Mouse (Mus musculus) heart, embryonic 10.5 days (tissue): ENCODE measurements around the gene Nup98. TPM values are rescaled to one million over a fixed set of nuclear protein-coding genes. Genes with fewer than 3 reads are reported as not detected.
A peak's percentile ranks its signal among the peaks of the same experiment; 100 is the strongest.

Source experiments
- DNase-seq: peaks from one replicate; pipeline ENCODE4 v3.0.0-alpha.2; 2017; ENCODE audit warnings: low spot score
- H3K27ac ChIP-seq: fragments of 300-500 bp; sonication (generic); 2 replicates; pipeline ENCODE4 v1.5.1; 2016; ENCODE audit warnings: mild to moderate bottlenecking
- H3K27me3 ChIP-seq: fragments of 300-500 bp; sonication (generic); 2 replicates; pipeline ENCODE4 v1.6.1; 2016; ENCODE audit warnings: mild to moderate bottlenecking; ENCODE audit not compliant: poor library complexity, insufficient read depth, severe bottlenecking
- H3K36me3 ChIP-seq: fragments of 300-500 bp; sonication (generic); 2 replicates; pipeline ENCODE4 v1.6.1; 2016; ENCODE audit warnings: mild to moderate bottlenecking, moderate library complexity
- H3K4me1 ChIP-seq: fragments of 300-500 bp; sonication (generic); 2 replicates; pipeline ENCODE4 v1.6.1; 2016; ENCODE audit warnings: mild to moderate bottlenecking
- H3K4me3 ChIP-seq: fragments of 300-500 bp; sonication (generic); 2 replicates; pipeline ENCODE4 v1.5.1; 2016; ENCODE audit warnings: mild to moderate bottlenecking, moderate library complexity
- H3K9me3 ChIP-seq: fragments of 300-500 bp; sonication (generic); 2 replicates; pipeline ENCODE4 v1.6.1; 2016; ENCODE audit warnings: mild to moderate bottlenecking, moderate library complexity
- WGBS: fragments of 180-500 bp; shearing (Covaris S2); methylation state at CpG from one replicate; pipeline ENCODE4 v1.1.7; 2016; 5-methylcytosine and 5-hydroxymethylcytosine counted together
- polyA plus RNA-seq: library from polyadenylated mRNA; unstranded; fragments of >200 nt; fragmentation: Nextera tagmentation; extraction: Ambion mirVana; gene quantifications from 2 replicates; pipeline ENCODE4 v1.2.1, GENCODE M21; 2016

Nup98 gene
- polyA plus RNA-seq, 1 experiment from 2014 or later: 36.7 TPM

DNA sequence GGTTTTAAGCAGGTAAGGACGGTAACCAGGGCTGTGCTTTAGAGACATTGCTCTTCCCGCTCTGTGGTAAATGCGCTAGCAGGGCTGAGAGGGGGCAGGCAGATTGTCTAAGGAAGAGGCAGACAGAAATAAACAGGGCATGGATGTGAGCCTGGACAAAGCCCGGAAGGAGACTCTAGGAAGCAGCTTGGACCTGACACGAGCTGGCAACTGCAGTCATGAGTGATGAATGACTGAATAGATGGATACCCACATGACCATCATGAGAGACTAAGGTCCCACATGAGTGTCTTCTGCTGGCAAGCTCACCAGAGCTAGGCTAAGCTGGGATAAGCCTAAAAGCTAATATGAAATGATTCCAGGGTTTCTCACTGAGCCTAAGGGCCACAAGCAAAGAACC, 105.8 kb downstream of the Nup98 start:
- Histone ChIP-seq H3K27me3 (no peaks in the 10 kb centered on the region), H3K36me3 (no peaks in the 10 kb centered on the region), H3K27ac (0 out of 2 replicates have a peak overlapping the region, but pooled peaks have one; percentile 3), H3K9me3 (no peaks in the 10 kb centered on the region), H3K4me3 (no peak overlapping the region), H3K4me1 (peaks cover 51% of the 10 kb centered on the region)
- 62% methylated on average over 5 of the region's 5 CpGs for WGBS
- DNase-seq: no peak

DNA sequence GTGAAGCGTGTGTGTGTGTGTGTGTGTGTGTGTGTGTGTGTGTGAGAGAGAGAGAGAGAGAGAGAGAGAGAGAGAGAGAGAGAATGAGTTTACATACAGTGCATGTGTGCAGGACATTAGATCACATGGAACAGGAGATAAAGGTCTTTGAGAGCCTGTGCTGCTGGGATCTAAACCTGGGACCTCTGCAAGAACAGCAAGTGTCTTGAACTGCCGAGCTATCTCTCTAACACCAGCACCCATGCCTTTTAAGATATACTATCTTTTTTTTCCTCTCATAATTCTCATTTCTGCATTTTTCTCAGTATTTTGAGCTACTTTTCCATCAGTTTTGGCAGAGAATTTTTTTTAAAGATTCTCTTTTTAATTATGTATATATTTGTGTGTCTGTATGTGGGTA, 106.4 kb downstream of the Nup98 start:
- DNase-seq: no peak
- Histone ChIP-seq H3K4me1 (peaks cover 54% of the 10 kb centered on the region), H3K36me3 (no peaks in the 10 kb centered on the region), H3K27ac (no peak overlapping the region), H3K9me3 (no peaks in the 10 kb centered on the region), H3K27me3 (no peaks in the 10 kb centered on the region), H3K4me3 (no peak overlapping the region)
- WGBS: 64% methylated on average over 2 of the region's 2 CpGs

DNA sequence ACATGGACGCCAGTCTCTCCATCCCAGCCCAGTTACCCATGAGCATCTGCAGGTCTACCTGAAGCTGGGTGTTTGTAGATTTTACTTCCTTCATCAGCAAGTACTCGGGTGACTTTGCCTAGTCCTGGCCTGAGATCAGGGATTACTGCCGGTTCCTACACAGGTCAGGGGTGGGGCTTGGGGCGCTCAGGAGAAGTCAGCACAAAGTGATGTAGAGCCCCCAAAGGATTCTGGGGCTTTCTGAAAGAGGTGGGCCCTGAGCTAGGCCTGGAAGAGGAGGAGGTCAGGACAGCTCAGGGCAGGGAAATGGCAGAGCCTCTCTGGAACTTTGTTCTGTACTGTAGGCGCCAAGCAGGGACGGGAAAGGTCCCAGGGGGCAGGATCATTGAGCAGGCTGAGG, 107.3 kb downstream of the Nup98 start:
- WGBS: 51% methylated on average over 6 of the region's 6 CpGs
- Histone ChIP-seq H3K36me3 (no peaks in the 10 kb centered on the region), H3K27me3 (no peaks in the 10 kb centered on the region), H3K27ac (peak overlapping the region; percentile 80), H3K4me1 (peaks cover 54% of the 10 kb centered on the region), H3K9me3 (no peaks in the 10 kb centered on the region), H3K4me3 (peak overlapping the region; percentile 12; the same call in 1 of the 2 replicates)
- no peak for DNase-seq

DNA sequence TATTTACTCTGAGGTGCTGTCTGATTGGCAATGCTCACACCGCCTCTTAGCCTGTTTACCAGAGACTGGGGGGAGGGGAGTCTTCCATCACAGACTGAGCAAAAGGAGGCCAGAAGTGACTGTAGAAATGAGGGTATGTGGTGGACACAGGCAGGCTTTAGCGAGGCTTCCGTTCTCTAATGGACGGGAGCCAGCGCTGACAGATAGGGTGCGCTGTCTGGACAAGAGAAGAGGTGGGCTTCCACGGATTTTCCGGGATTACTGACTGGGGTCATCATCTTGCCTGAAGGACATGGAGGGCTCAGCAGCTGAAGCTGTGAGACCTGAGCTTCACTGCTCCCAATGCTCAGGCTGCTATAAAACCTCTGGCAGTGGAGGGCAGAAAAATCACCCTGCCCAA, 107.7 kb downstream of the Nup98 start:
- H3K27me3 ChIP-seq: no peaks in the 10 kb centered on the region
- H3K27ac ChIP-seq: peak overlapping the region; percentile 80
- 41% methylated on average over 8 of the region's 8 CpGs for WGBS
- no peak for DNase-seq
- H3K4me1 ChIP-seq: peaks cover 54% of the 10 kb centered on the region
- no peaks in the 10 kb centered on the region for H3K36me3 ChIP-seq
- H3K9me3 ChIP-seq: no peaks in the 10 kb centered on the region
- H3K4me3 ChIP-seq: no peak overlapping the region

DNA sequence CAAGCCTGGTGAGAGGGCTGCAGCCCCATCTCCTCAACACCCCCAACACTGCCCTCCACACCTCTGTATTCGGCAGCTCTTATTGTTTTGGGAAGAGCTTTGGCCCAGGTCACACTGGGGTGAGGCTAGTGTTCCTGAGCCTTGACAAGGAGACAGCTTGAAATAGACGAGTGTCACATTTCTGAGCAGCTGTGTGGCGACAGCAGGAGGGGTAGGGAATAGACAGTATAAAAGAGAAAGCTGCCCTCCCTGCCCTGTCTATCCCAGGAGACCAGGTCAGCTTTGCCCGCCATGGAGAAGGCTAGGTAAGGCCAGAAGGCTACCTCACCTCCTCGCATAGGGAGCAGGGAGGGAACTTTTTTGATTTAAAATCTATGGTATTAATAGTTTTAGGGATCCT, 108.5 kb downstream of the Nup98 start, which contains the start of gene Art1:
Gene Art1, plus strand, starts transcription at position 257 of the 400 bp plus-strand sequence.
- 34% methylated on average over 5 of the region's 5 CpGs for WGBS
- Histone ChIP-seq H3K4me1 (peaks cover 46% of the 10 kb centered on the region), H3K36me3 (no peaks in the 10 kb centered on the region), H3K4me3 (peak within 1 kb of the TSS; percentile 23; the same call in 1 of the 2 replicates), H3K9me3 (no peaks in the 10 kb centered on the region), H3K27me3 (no peaks in the 10 kb centered on the region), H3K27ac (peak within 1 kb of the TSS; percentile 80)
- DNase-seq: no peak

DNA sequence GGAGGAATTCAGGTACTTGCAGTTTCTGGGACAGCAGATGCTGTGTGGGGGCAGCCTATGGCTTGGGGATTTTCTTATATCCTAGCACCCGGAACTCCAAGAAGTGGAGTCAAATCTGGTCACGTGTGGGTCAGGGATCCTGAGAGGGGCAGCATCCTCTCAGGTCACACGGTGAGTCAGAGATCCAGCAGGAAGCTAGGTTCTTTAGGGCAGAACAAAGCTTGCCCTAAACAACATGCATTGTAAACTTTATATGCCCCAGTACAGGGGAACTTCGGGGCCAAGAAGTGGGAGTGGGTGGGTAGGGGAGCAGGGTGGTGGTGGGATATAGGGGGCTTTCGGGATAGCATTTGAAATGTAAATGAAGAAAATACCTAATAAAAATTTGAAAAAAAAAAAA, 109.1 kb downstream of the Nup98 start:
- no peak overlapping the region for H3K4me3 ChIP-seq
- 54% methylated on average over 5 of the region's 5 CpGs for WGBS

DNA sequence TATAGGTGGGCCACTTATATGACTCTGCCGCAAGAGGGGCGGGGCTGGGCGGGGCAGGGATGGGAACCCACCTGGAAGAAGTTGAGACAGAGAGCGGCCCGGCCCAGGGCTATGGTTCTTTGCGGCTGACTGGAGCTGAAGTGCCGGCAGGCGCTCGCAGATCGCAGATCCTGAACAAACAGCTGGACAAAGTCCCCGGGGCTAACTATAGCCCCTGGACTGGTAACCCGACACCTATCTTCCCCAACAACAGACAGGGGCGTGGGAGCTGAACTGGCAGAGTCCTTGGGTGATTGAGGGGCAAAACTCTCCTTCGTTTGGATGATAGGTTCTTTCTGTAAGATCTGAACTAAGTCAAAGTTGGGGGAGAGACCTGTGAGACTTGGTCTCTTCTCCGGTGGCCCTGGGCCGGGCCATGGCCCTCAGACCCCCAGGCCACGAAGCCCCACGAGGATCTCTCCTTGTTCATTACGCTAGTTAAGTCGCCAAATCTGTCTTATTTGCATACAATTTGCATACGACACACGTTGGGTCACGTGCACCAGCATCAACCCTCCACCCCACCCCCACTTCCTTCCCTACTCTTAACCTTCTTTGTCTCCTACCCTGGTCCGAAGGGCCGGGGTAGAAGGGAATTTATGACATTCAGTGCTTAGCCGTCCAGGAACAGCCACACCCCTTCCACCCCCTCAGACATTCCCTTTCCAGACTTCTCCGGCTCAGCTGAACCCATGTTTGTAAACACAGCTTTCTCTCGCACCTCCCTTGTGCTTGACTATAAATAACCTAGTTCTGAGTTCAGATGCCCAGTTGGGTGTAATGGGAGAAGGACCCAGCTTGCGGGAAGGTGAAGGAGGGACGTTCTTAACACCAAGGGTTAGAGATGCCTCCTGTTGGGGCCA, 110.0 kb downstream of the Nup98 start:
- no peaks in the 10 kb centered on the region for H3K9me3 ChIP-seq
- 3% methylated on average over 30 of the region's 30 CpGs for WGBS
- peaks cover 43% of the 10 kb centered on the region for H3K4me1 ChIP-seq
- 0 out of 2 replicates have a peak, but pooled peaks cover 3% of the 10 kb centered on the region for H3K36me3 ChIP-seq
- peak overlapping the region; percentile 49 for H3K4me3 ChIP-seq
- peak; percentile 87 for DNase-seq
- peak overlapping the region; percentile 80 for H3K27ac ChIP-seq
- H3K27me3 ChIP-seq: no peaks in the 10 kb centered on the region

More for the DNA sequence above, 109.1 kb downstream of the Nup98 start:
- no peaks in the 10 kb centered on the region for H3K36me3 ChIP-seq
- peak overlapping the region; percentile 80 for H3K27ac ChIP-seq
- no peaks in the 10 kb centered on the region for H3K27me3 ChIP-seq
- H3K4me1 ChIP-seq: peaks cover 43% of the 10 kb centered on the region
- no peaks in the 10 kb centered on the region for H3K9me3 ChIP-seq
- no peak for DNase-seq

DNA sequence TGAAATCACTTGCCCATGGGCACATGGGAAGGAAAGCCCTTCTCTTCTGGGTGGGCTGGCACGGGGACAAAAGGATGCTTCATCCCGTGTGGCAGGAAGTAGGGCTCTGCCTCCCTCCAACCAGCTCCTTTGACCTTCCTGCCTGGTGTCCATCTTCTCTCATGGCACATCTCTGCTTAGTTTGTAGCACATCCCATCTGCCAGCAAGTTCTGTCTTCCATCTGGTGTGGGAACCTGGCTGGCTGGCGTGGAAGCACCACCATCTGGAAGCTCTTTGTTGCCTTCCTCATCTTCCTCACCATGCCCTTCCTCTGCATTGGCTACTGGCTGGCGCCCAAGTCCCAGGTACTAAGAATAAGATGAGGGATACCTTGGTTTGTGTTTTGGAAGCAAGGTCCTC, 122.6 kb downstream of the Nup98 start:
- peaks cover 65% of the 10 kb centered on the region for H3K36me3 ChIP-seq
- H3K4me3 ChIP-seq: no peak overlapping the region
- H3K4me1 ChIP-seq: no peaks in the 10 kb centered on the region
- no peak for DNase-seq
- H3K9me3 ChIP-seq: no peaks in the 10 kb centered on the region; the same call in 1 of the 2 replicates
- no peaks in the 10 kb centered on the region for H3K27me3 ChIP-seq
- 83% methylated on average over 4 of the region's 4 CpGs for WGBS
- H3K27ac ChIP-seq: no peak overlapping the region

DNA sequence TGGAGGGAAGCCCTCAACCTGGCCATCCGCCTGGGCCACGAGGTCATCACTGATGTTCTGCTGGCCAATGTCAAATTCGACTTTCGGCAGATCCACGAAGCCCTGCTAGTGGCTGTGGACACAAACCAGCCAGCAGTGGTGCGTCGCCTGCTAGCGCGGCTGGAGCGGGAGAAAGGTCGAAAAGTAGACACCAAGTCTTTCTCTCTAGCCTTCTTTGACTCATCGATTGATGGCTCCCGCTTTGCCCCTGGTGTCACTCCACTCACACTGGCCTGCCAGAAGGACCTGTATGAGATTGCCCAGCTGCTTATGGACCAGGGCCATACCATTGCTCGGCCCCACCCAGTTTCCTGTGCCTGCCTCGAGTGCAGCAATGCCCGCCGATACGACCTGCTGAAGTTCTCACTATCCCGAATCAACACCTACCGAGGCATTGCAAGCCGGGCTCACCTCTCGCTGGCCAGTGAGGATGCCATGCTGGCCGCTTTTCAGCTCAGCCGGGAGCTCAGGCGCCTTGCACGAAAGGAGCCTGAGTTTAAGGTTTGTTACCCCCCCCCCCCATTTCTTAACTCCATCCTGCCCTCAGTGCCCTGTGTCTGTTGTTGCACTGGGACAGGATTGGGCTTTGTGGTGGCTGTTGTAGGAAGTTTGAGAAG, 125.8 kb downstream of the Nup98 start:
- DNase-seq: no peak
- Histone ChIP-seq H3K4me1 (no peaks in the 10 kb centered on the region), H3K9me3 (no peaks in the 10 kb centered on the region), H3K36me3 (peaks cover 84% of the 10 kb centered on the region), H3K27me3 (no peaks in the 10 kb centered on the region), H3K27ac (no peak overlapping the region), H3K4me3 (no peak overlapping the region)
- WGBS: 84% methylated on average over 26 of the region's 26 CpGs

DNA sequence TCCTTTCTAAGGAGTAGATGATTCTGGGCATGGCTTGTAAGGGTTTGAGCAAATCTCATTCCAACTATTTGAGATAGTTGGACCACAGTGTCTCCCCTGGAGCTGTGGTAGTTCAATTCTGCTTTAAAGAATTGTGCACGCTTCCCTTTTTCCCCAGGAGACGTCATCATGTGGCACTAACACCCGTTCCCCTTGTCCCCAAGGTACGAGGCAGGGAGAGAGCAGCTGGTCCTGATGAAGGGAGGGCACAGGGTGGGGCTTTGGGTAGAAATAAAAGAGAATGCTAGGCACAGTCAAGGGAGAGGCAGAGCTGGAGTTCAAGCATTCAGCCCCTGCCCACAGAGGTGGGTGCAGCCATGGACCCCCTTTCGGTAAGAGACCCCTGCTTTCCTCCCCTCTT, 127.2 kb downstream of the Nup98 start, which contains the start of gene Trpc2:
Gene Trpc2, plus strand, starts transcription at position 301 of the 400 bp plus-strand sequence.
- H3K36me3 ChIP-seq: peaks cover 86% of the 10 kb centered on the region
- H3K27ac ChIP-seq: no peak within 1 kb of the TSS
- H3K9me3 ChIP-seq: no peaks in the 10 kb centered on the region
- 89% methylated on average over 5 of the region's 5 CpGs for WGBS
- no peak for DNase-seq
- no peaks in the 10 kb centered on the region for H3K27me3 ChIP-seq
- no peaks in the 10 kb centered on the region for H3K4me1 ChIP-seq
- H3K4me3 ChIP-seq: no peak within 1 kb of the TSS

DNA sequence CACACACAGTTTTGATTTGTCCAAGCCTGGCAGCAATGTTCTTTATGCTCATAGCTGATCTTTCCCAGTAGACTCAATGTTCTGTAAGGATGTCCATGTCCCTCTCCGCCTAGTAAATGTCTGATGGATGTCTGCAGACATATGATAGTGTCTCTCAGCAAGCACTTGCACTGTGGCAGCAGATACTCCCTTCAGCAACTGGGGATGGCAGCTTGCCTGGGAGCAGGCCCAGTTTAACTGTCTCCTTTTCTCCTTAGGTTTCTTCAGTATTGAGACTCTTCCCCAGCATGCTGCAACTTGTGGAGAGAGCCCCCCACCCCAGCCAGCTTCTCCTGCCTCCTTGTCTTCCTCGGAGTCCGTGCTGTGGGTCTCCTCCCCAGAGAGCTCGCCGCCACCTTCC, 128.2 kb downstream of the Nup98 start:
- DNase-seq: no peak
- H3K4me3 ChIP-seq: no peak overlapping the region
- H3K36me3 ChIP-seq: peaks cover 89% of the 10 kb centered on the region
- no peaks in the 10 kb centered on the region for H3K27me3 ChIP-seq
- no peaks in the 10 kb centered on the region for H3K4me1 ChIP-seq
- WGBS: 90% methylated on average over 5 of the region's 5 CpGs
- no peaks in the 10 kb centered on the region for H3K9me3 ChIP-seq
- no peak overlapping the region for H3K27ac ChIP-seq

DNA sequence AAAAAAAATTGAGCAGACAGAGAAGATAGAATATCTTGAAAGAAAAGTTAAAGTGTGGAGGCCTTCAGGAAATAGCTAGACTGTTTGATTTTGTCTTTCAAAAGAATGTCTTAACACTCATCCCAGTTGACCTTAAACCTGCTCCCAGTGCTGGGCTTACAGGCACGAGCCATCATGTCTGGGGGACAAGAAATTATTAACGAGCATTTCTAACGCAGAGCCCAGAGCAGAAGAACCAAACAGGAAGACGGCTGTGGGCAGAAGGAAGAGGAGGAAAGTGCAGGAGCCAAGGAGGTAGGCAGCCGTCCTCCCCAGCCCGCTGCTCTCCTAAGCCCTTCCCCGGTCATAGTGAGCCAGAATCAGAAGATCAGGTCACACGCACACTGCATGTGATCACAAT, 129.7 kb downstream of the Nup98 start:
- WGBS: 93% methylated on average over 8 of the region's 8 CpGs
- no peak overlapping the region for H3K4me3 ChIP-seq
- H3K36me3 ChIP-seq: peaks cover 93% of the 10 kb centered on the region
- no peaks in the 10 kb centered on the region for H3K9me3 ChIP-seq
- no peaks in the 10 kb centered on the region for H3K4me1 ChIP-seq
- no peak for DNase-seq
- no peak overlapping the region for H3K27ac ChIP-seq
- no peaks in the 10 kb centered on the region for H3K27me3 ChIP-seq

DNA sequence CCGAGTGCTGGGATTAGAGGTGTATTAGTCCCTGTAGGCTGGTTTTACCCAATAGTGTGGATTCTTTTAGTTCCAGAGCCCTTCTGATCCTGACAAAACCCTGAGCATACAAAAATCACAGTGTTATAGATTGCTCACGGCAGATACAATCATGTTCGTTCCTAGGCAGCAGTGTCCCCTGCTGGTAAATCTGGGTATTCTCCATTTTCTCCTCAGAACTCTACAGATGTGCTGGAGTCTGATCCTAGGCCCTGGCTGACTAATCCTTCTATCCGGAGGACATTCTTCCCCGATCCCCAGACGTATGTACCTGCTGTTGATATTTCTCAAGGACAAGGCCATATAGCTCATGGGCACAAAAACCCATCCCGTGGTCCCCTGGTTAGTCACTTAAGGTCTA, 131.5 kb downstream of the Nup98 start:
- WGBS: 80% methylated on average over 7 of the region's 7 CpGs
- Histone ChIP-seq H3K36me3 (peaks cover 94% of the 10 kb centered on the region), H3K4me3 (no peak overlapping the region), H3K27me3 (no peaks in the 10 kb centered on the region), H3K4me1 (no peaks in the 10 kb centered on the region), H3K9me3 (no peaks in the 10 kb centered on the region), H3K27ac (no peak overlapping the region)
- no peak for DNase-seq
